Mouse (Mus musculus) lung, postnatal 0 days (tissue): Measurements from ENCODE around the gene Fem1b.

Source experiments
- CTCF ChIP-seq: IDR thresholded peaks from 2 replicates; pipeline ENCODE4 v1.5.1; 2016; ENCODE audit warnings: antibody characterized with exemption, mild to moderate bottlenecking
- EP300 ChIP-seq: IDR thresholded peaks from 2 replicates; pipeline ENCODE4 v1.6.1; 2016; ENCODE audit warnings: antibody characterized with exemption, mild to moderate bottlenecking, control low read depth

DNA sequence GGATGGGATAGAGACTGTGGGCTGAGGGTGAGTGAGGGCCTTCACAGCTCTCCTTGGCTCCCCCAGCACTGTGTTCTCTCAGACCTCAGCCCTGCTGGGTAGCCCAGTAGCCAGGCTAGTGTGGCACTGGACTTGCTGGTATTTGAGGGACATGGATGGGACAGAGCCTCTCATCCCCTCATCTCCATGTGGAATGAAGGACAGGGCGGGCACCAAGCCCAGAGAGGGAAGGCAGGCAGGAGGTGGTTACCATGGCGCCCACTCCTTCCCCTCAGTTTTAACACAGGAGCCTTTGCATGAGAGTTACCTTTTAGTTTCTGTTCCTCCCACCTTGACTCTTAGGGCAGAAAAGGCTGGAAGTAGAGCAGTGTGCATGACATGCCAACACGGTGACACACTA lies 36.9 kb upstream of the Fem1b start:
- no peak for TF ChIP-seq CTCF
- TF ChIP-seq EP300 = no peak
